Mouse (Mus musculus) spleen, adult 2 months (tissue): Measurements from ENCODE around the gene Mllt6.

ENCODE experiments used
- CTCF ChIP-seq: fragments of 200-500 bp; IDR thresholded peaks from 2 replicates; pipeline ENCODE4 v1.5.1; 2011; ENCODE audit warnings: mild to moderate bottlenecking, inconsistent platforms; ENCODE audit not compliant: insufficient read depth, insufficient read length, insufficient replicate concordance; ENCODE audit errors: extremely low read depth
- POLR2A ChIP-seq: fragments of 200-500 bp; IDR thresholded peaks from 2 replicates; pipeline ENCODE4 v1.6.1; 2011; ENCODE audit warnings: low read depth, low read length, inconsistent platforms

DNA sequence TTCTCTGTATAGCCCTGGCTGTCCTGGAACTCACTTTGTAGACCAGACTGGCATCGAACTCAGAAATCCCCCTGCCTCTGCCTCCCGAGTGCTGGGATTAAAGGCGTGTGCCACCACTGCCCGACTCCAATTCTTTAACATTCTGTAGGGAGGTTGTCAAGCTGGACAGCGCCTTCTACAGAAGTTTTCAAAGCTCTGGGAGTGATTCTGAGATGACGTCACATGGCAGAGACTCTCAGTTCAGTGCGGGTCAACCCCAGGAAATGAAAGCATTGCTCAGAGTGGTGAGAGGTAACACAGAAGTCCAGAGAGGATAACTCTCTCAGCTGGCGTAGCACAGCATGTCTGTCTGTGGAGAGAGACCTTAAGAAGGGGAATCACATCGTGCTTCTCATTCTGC, 40.0 kb upstream of the Mllt6 start:
- no peak for TF ChIP-seq POLR2A
- TF ChIP-seq CTCF = no peak
